Mouse (Mus musculus): ENCODE results near the gene Slc4a10. TPM values are rescaled to one million over a fixed set of nuclear protein-coding genes. Genes with fewer than 3 reads are reported as not detected.

Gene Slc4a10
- polyA plus RNA-seq, 1 experiment: not detected

DNA sequence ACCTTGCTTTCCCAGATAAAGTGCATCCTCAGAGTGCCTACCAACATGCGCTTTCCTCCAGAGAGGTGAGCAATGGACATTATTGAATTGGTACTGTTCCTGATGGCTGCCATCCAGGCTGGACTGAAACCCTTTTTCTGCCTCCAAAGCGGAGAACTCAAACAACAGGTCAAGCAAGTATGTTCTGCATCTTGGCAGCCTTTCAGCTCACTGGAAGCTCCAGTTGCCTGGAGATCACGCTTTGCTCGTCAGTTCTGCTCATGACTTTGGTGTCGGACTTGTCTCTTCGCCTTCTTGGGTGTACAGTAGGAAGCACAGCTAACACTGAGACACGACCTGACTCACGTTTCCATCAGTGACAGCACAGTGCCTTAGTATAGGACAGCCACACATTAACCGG lies 315.9 kb downstream of the Slc4a10 start:
- H3K4me1 ChIP-seq (ENCODE audit: control insufficient read depth, insufficient read depth, low read length): no peaks in the 10 kb centered on the region
- WGBS: 86% methylated on average over 9 of the region's 9 CpGs
- no peak overlapping the region for H3K27ac ChIP-seq (ENCODE audit: control insufficient read depth, insufficient read depth, low read depth, low read length, poor library complexity)
- no peak overlapping the region for H3K4me3 ChIP-seq (replicated peaks; ENCODE audit: control insufficient read depth, low read depth, low read length)
- no peak for TF ChIP-seq POLR2A (IDR thresholded peaks at IDR 0.05; ENCODE audit: borderline replicate concordance, control insufficient read depth, low read depth, low read length)
- TF ChIP-seq CTCF (IDR thresholded peaks at IDR 0.05; ENCODE audit: control insufficient read depth, insufficient read depth, low read length): no peak

DNA sequence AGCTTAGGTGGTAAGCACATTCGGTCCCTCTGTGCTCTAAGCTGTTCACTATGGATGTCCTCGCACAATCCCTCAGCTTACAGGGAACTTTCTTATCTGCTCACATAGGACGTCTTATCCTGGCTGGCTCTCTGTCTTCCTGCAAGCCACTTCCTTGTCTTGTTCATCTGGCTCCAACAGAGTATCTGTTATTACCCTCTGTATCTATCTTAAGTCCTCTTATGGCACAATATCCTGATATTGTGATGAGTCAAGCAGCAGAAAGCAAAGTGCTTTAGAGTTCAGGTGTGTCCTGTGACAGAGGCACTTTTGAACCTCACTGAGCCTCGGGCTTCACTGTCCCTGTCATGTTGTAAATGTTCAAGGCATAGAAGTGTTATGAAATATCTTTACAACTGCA lies 317.3 kb downstream of the Slc4a10 start:
- H3K4me1 ChIP-seq (ENCODE audit: control insufficient read depth, insufficient read depth, low read length): no peaks in the 10 kb centered on the region
- H3K27ac ChIP-seq (ENCODE audit: control insufficient read depth, insufficient read depth, low read depth, low read length, poor library complexity): no peak overlapping the region
- no peak overlapping the region for H3K4me3 ChIP-seq (replicated peaks; ENCODE audit: control insufficient read depth, low read depth, low read length)
- TF ChIP-seq CTCF (IDR thresholded peaks at IDR 0.05; ENCODE audit: control insufficient read depth, insufficient read depth, low read length) (no peak), POLR2A (IDR thresholded peaks at IDR 0.05; ENCODE audit: borderline replicate concordance, control insufficient read depth, low read depth, low read length) (no peak)
- 54% methylated on average over 4 of the region's 4 CpGs for WGBS

DNA sequence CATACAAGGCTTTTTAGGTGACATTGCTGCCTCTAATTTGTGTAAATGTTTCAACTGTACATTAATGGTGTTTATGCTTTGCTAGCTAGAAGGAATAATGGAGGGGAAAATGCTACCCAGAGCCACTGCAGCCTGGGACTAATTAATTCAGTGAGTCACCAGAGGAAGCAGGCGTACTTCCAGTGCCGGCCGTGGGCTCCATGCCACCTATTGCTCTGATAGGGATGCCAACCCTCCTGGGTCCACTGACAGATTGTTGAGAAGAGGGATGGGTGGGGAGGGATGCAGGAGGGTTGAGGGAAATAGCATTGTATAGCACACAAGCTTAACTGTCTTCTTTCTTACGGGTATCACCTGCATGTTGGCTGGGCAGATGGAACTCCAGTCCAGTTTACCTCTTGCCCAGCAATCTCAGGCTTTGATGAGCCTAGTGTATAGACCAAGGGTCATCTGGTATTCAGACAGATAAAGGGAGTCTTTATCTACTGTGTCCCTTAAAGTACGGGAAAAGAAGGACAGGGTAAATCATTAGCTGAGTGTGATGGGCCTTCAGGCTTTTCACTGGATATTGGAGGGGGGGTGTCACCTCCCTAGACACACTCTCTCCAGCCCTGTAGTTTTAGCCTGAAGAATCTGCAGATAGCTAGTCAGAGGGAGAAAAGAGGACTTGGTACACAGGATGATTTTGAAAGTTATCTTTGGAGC lies 322.2 kb downstream of the Slc4a10 start:
- H3K4me3 ChIP-seq (replicated peaks; ENCODE audit: control insufficient read depth, low read depth, low read length): no peak overlapping the region
- TF ChIP-seq CTCF (IDR thresholded peaks at IDR 0.05; ENCODE audit: control insufficient read depth, insufficient read depth, low read length) (no peak), POLR2A (IDR thresholded peaks at IDR 0.05; ENCODE audit: borderline replicate concordance, control insufficient read depth, low read depth, low read length) (no peak)
- whole genome bisulfite sequencing: 90% methylated on average over 5 of the region's 5 CpGs

DNA sequence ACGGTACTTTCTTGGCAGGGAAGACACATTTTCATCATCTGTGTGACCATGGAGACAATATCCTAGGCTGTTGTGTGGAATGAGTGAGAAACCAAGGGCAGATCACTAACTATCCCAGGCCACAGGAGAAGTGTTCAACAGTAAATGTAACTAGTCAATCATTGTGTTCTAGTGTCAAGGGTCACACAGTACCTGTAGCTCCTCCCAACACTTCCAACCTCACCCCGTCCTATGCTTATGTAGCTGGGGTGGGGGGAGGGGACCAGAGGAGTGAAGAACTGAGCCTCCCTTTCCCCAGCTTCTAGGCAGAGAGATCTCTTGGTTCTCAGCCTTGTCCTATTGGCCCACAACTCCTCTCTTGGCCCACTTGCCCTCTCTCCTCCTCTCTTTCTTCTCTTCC lies 323.8 kb downstream of the Slc4a10 start:
- no peak overlapping the region for H3K27ac ChIP-seq (ENCODE audit: control insufficient read depth, insufficient read depth, low read depth, low read length, poor library complexity)
- WGBS: 75% methylated on average over 2 of the region's 2 CpGs
- H3K4me1 ChIP-seq (ENCODE audit: control insufficient read depth, insufficient read depth, low read length): no peaks in the 10 kb centered on the region
- H3K4me3 ChIP-seq (replicated peaks; ENCODE audit: control insufficient read depth, low read depth, low read length): no peak overlapping the region
- no peak for TF ChIP-seq POLR2A (IDR thresholded peaks at IDR 0.05; ENCODE audit: borderline replicate concordance, control insufficient read depth, low read depth, low read length)
- TF ChIP-seq CTCF (IDR thresholded peaks at IDR 0.05; ENCODE audit: control insufficient read depth, insufficient read depth, low read length): no peak

More for the DNA sequence above, 322.2 kb downstream of the Slc4a10 start:
- Histone ChIP-seq H3K4me1 (ENCODE audit: control insufficient read depth, insufficient read depth, low read length) (no peaks in the 10 kb centered on the region), H3K27ac (ENCODE audit: control insufficient read depth, insufficient read depth, low read depth, low read length, poor library complexity) (no peak overlapping the region)

DNA sequence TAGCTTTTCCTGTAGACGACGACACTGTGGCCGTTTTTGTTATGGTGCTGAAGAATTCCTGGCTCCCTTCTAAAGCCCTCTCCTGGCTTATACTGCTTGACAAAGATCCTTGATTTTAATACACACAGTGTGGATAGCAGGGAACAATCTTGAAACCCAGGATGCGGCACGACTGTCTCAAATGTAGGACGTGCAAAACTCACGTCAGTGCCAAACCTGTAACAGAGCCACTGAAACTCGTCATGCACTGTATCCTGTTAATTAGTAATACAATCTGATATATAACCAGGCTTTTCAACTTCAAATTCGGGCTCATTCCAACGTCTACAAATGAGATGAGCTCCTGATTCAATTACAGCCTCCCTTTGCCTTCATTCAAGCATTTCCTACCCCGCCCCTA lies 327.4 kb downstream of the Slc4a10 start:
- no peak for TF ChIP-seq CTCF (IDR thresholded peaks at IDR 0.05; ENCODE audit: control insufficient read depth, insufficient read depth, low read length)
- TF ChIP-seq POLR2A (IDR thresholded peaks at IDR 0.05; ENCODE audit: borderline replicate concordance, control insufficient read depth, low read depth, low read length): no peak
- H3K4me3 ChIP-seq (replicated peaks; ENCODE audit: control insufficient read depth, low read depth, low read length): no peak overlapping the region
- H3K27ac ChIP-seq (ENCODE audit: control insufficient read depth, insufficient read depth, low read depth, low read length, poor library complexity): no peak overlapping the region
- H3K4me1 ChIP-seq (ENCODE audit: control insufficient read depth, insufficient read depth, low read length): no peaks in the 10 kb centered on the region
- 80% methylated on average over 11 of the region's 11 CpGs for WGBS

Other genes starting within 250 kb of the Slc4a10 start
- not detected in 2 replicates for gene Tbr1, start 243.5 kb upstream of the Slc4a10 start, polyA plus RNA-seq (2011; ENCODE audit: insufficient read depth, insufficient read length, low replicate concordance, missing spikeins)

All from bone marrow, adult 2 months (tissue).